In genomic region chr14:52012553-52012952, GRCm38 (mm10) we compare ENCODE assay signal across 12 mouse cellular contexts. TPM values are rescaled to one million over a fixed set of nuclear protein-coding genes. Genes with fewer than 3 reads are reported as not detected.
DNase-seq lines count a peak whose midpoint lies in the region; ATAC-seq lines count a peak whose summit lies in the region.
"Had no signal": no experiment of that assay in that cellular context is flagged by ENCODE, and none has a peak within 500 bp of the region (broad histone marks: within the 10 kb centered on the region; RNA-seq: fewer than 3 reads in every experiment).

No protein-coding gene starts in this region.

- H3K4me3 ChIP-seq in intestine, embryonic 14.5 days (ENCODE audit: low read depth, low read length), result no peak overlapping the region
- H3K4me3 ChIP-seq in intestine, embryonic 16.5 days (ENCODE audit: low read length), result no peak overlapping the region
- peak overlapping the region; percentile 80 for H3K4me3 ChIP-seq in embryonic facial prominence, embryonic 10.5 days
- peak overlapping the region; percentile 67; the same call in 1 of the 2 replicates for H3K4me3 ChIP-seq in forebrain, embryonic 15.5 days
- H3K4me3 ChIP-seq in midbrain, embryonic 11.5 days (ENCODE audit: low read depth, low read length), result peak overlapping the region; percentile 80
- H3K4me3 ChIP-seq in heart, embryonic 11.5 days (ENCODE audit: low read depth, low read length), result no peak overlapping the region

- peak overlapping the region; percentile 11; the same call in 1 of the 2 replicates for H3K27ac ChIP-seq in intestine, embryonic 14.5 days (ENCODE audit: low read depth)
- H3K27ac ChIP-seq in intestine, embryonic 16.5 days (ENCODE audit: low read length), result no peak overlapping the region
- H3K27ac ChIP-seq in embryonic facial prominence, embryonic 10.5 days (replicated peaks), result peak overlapping the region; percentile 99
- H3K27ac ChIP-seq in forebrain, embryonic 15.5 days (replicated peaks), result peak overlapping the region; percentile 95
- peak overlapping the region; percentile 100 for H3K27ac ChIP-seq in midbrain, embryonic 11.5 days (ENCODE audit: low read depth, low read length)
- no peak overlapping the region for H3K27ac ChIP-seq in heart, embryonic 11.5 days (ENCODE audit: low read depth, low read length)

- no peak overlapping the region for H3K4me2 ChIP-seq in intestine, embryonic 14.5 days (ENCODE audit: low read length)
- H3K4me2 ChIP-seq in intestine, embryonic 16.5 days (ENCODE audit: low read depth, low read length), result no peak overlapping the region
- H3K4me2 ChIP-seq in forebrain, embryonic 15.5 days (replicated peaks), result peak overlapping the region; percentile 46
- H3K4me2 ChIP-seq in midbrain, embryonic 11.5 days, result peak overlapping the region; percentile 85
- no peak overlapping the region for H3K4me2 ChIP-seq in heart, embryonic 11.5 days

- H3K27me3 ChIP-seq in intestine, embryonic 14.5 days (replicated peaks; ENCODE audit: control insufficient read depth, insufficient read depth, low read length), result no peaks in the 10 kb centered on the region
- H3K27me3 ChIP-seq in intestine, embryonic 16.5 days (replicated peaks; ENCODE audit: control insufficient read depth, insufficient read depth, low read length), result no peaks in the 10 kb centered on the region
- H3K27me3 ChIP-seq in embryonic facial prominence, embryonic 10.5 days (replicated peaks; ENCODE audit: low read depth, poor library complexity, severe bottlenecking), result no peaks in the 10 kb centered on the region
- no peaks in the 10 kb centered on the region for H3K27me3 ChIP-seq in forebrain, embryonic 15.5 days
- no peaks in the 10 kb centered on the region for H3K27me3 ChIP-seq in midbrain, embryonic 11.5 days (ENCODE audit: control insufficient read depth, insufficient read depth, low read length)
- H3K27me3 ChIP-seq in heart, embryonic 11.5 days (ENCODE audit: control insufficient read depth, insufficient read depth, low read length), result no peaks in the 10 kb centered on the region

- no peaks in the 10 kb centered on the region for H3K9me3 ChIP-seq in intestine, embryonic 14.5 days (ENCODE audit: control insufficient read depth, low read length)
- H3K9me3 ChIP-seq in intestine, embryonic 16.5 days (ENCODE audit: control insufficient read depth, low read length), result no peaks in the 10 kb centered on the region
- H3K9me3 ChIP-seq in embryonic facial prominence, embryonic 10.5 days, result no peaks in the 10 kb centered on the region
- H3K9me3 ChIP-seq in forebrain, embryonic 15.5 days, result no peaks in the 10 kb centered on the region
- H3K9me3 ChIP-seq in midbrain, embryonic 11.5 days (ENCODE audit: control insufficient read depth, low read length), result no peaks in the 10 kb centered on the region
- no peaks in the 10 kb centered on the region for H3K9me3 ChIP-seq in heart, embryonic 11.5 days (replicated peaks; ENCODE audit: control insufficient read depth, low read length)

- peaks cover 14% of the 10 kb centered on the region for H3K36me3 ChIP-seq in intestine, embryonic 14.5 days (ENCODE audit: control insufficient read depth, insufficient read depth, low read length)
- H3K36me3 ChIP-seq in intestine, embryonic 16.5 days (ENCODE audit: control insufficient read depth, insufficient read depth, low read length), result peaks cover 4% of the 10 kb centered on the region; the same call in 1 of the 2 replicates
- H3K36me3 ChIP-seq in embryonic facial prominence, embryonic 10.5 days (replicated peaks), result peaks cover 20% of the 10 kb centered on the region
- H3K36me3 ChIP-seq in forebrain, embryonic 15.5 days, result peaks cover 8% of the 10 kb centered on the region; the same call in 1 of the 2 replicates
- peaks cover 13% of the 10 kb centered on the region for H3K36me3 ChIP-seq in midbrain, embryonic 11.5 days (ENCODE audit: control insufficient read depth, insufficient read depth, low read length)
- peaks cover 14% of the 10 kb centered on the region for H3K36me3 ChIP-seq in heart, embryonic 11.5 days (ENCODE audit: control insufficient read depth, insufficient read depth, low read length)

- ATAC-seq in intestine, embryonic 14.5 days (replicated peaks; ENCODE audit: low FRiP score, low TSS enrichment, low read depth), result no peak
- no peak for ATAC-seq in intestine, embryonic 16.5 days
- no peak for ATAC-seq in forebrain, embryonic 15.5 days (replicated peaks)
- no peak for ATAC-seq in midbrain, embryonic 11.5 days (ENCODE audit: low FRiP score)
- ATAC-seq in heart, embryonic 11.5 days (replicated peaks; ENCODE audit: insufficient number of reproducible peaks, low FRiP score, low TSS enrichment), result no peak

- WGBS in intestine, embryonic 14.5 days, result 71% methylated on average over 5 of the region's 5 CpGs
- 70% methylated on average over 5 of the region's 5 CpGs for WGBS in intestine, embryonic 16.5 days
- 64% methylated on average over 5 of the region's 5 CpGs for WGBS in embryonic facial prominence, embryonic 10.5 days
- WGBS in forebrain, embryonic 15.5 days, result 17% methylated on average over 5 of the region's 5 CpGs
- 45% methylated on average over 5 of the region's 5 CpGs for WGBS in midbrain, embryonic 11.5 days
- 87% methylated on average over 5 of the region's 5 CpGs for WGBS in heart, embryonic 11.5 days (ENCODE audit: insufficient replicate concordance)

- H3K4me1 ChIP-seq in intestine, embryonic 14.5 days (replicated peaks; ENCODE audit: control insufficient read depth, insufficient read depth, low read length), result peaks cover 44% of the 10 kb centered on the region
- H3K4me1 ChIP-seq in intestine, embryonic 16.5 days (ENCODE audit: control insufficient read depth, insufficient read depth, low read length), result peaks cover 39% of the 10 kb centered on the region
- H3K4me1 ChIP-seq in embryonic facial prominence, embryonic 10.5 days, result peaks cover 83% of the 10 kb centered on the region
- peaks cover 70% of the 10 kb centered on the region for H3K4me1 ChIP-seq in forebrain, embryonic 15.5 days
- H3K4me1 ChIP-seq in midbrain, embryonic 11.5 days (ENCODE audit: control insufficient read depth, insufficient read depth, low read length), result peaks cover 59% of the 10 kb centered on the region
- peaks cover 50% of the 10 kb centered on the region for H3K4me1 ChIP-seq in heart, embryonic 11.5 days (ENCODE audit: control insufficient read depth, insufficient read depth, low read length)

- H3K9ac ChIP-seq in intestine, embryonic 14.5 days (ENCODE audit: low read length), result no peak overlapping the region
- H3K9ac ChIP-seq in intestine, embryonic 16.5 days (ENCODE audit: low read depth, low read length), result no peak overlapping the region
- 0 out of 2 replicates have a peak overlapping the region, but pooled peaks have one; percentile 64 for H3K9ac ChIP-seq in forebrain, embryonic 15.5 days (replicated peaks)
- H3K9ac ChIP-seq in midbrain, embryonic 11.5 days (ENCODE audit: low read length), result peak overlapping the region; percentile 98
- no peak overlapping the region for H3K9ac ChIP-seq in heart, embryonic 11.5 days (ENCODE audit: low read depth, low read length)

- intact Hi-C loops in left cerebral cortex, postnatal 36 days (cut with DNase I), result loop anchor here (5.0 kb wide), 2 partner anchors 100 to 130 kb away; partner anchors contain the start of genes Mettl17 and Ndrg2

- no peak for DNase-seq in intestine, embryonic 14.5 days (ENCODE audit: low spot score)
- DNase-seq in embryonic facial prominence, embryonic 10.5 days (ENCODE audit: low spot score), result no peak
- peak; percentile 89 for DNase-seq in midbrain, embryonic 11.5 days (ENCODE audit: low spot score, missing footprints)
- DNase-seq in left cerebral cortex, postnatal 36 days (ENCODE audit: low spot score in 2 of 2), result no peak
- DNase-seq in thymus, postnatal 0 days (ENCODE audit: low spot score), result no peak
- DNase-seq: heart, adult 11 months; lung, adult 18-20 months had no signal

RNA-seq across cellular contexts. Expression of gene Tmem253, which starts 2.9 kb away (rescaled TPM):
- polyA plus RNA-seq in intestine, embryonic 14.5 days (2014; fragmentation: Nextera tagmentation; extraction: Ambion mirVana), result 6.8 and 8.5 TPM in 2 replicates
- polyA plus RNA-seq in intestine, embryonic 16.5 days (2015; fragmentation: Nextera tagmentation; extraction: Ambion mirVana), result 99.0 and 118 TPM in 2 replicates
- polyA plus RNA-seq in embryonic facial prominence, embryonic 10.5 days (2016; fragmentation: Nextera tagmentation; extraction: Ambion mirVana), result 0.65 and 0.72 TPM in 2 replicates
- 0.28 and 0.64 TPM in 2 replicates for polyA plus RNA-seq in forebrain, embryonic 15.5 days (2015; fragmentation: Nextera tagmentation; extraction: Ambion mirVana)
- 1.0 and 1.5 TPM in 2 replicates for polyA plus RNA-seq in midbrain, embryonic 11.5 days (2014; fragmentation: Nextera tagmentation; extraction: Ambion mirVana)
- under 1 TPM in 1 of 2 experiments, not detected in 1; 0.72 TPM for total RNA-seq in left cerebral cortex, postnatal 36 days (2021)
- polyA plus RNA-seq in thymus, postnatal 0 days (2015; fragmentation: Nextera tagmentation; extraction: Ambion mirVana), result 0.90 and 1.5 TPM in 2 replicates
- 0.48 and 1.0 TPM in 2 replicates for polyA plus RNA-seq in heart, embryonic 11.5 days (2014; fragmentation: Nextera tagmentation; extraction: Ambion mirVana)
- total RNA-seq: neutrophil, adult 5-6 weeks had no signal

RNA-seq across cellular contexts. Expression of gene Zfp219, which starts 8.0 kb away (rescaled TPM):
- 31.9 and 34.0 TPM in 2 replicates for polyA plus RNA-seq in intestine, embryonic 14.5 days (2014; fragmentation: Nextera tagmentation; extraction: Ambion mirVana)
- 19.7 and 20.5 TPM in 2 replicates for polyA plus RNA-seq in intestine, embryonic 16.5 days (2015; fragmentation: Nextera tagmentation; extraction: Ambion mirVana)
- 57.5 and 63.2 TPM in 2 replicates for polyA plus RNA-seq in embryonic facial prominence, embryonic 10.5 days (2016; fragmentation: Nextera tagmentation; extraction: Ambion mirVana)
- 43.3 and 48.9 TPM in 2 replicates for polyA plus RNA-seq in forebrain, embryonic 15.5 days (2015; fragmentation: Nextera tagmentation; extraction: Ambion mirVana)
- polyA plus RNA-seq in midbrain, embryonic 11.5 days (2014; fragmentation: Nextera tagmentation; extraction: Ambion mirVana), result 91.9 and 110 TPM in 2 replicates
- total RNA-seq in left cerebral cortex, postnatal 36 days (2021), result 10 to 100 TPM; 30.1 to 39.7 TPM
- polyA plus RNA-seq in thymus, postnatal 0 days (2015; fragmentation: Nextera tagmentation; extraction: Ambion mirVana), result 40.7 and 44.5 TPM in 2 replicates
- 22.0 and 22.8 TPM in 2 replicates for polyA plus RNA-seq in heart, embryonic 11.5 days (2014; fragmentation: Nextera tagmentation; extraction: Ambion mirVana)

RNA-seq across cellular contexts. Expression of gene Arhgef40, which starts 28.0 kb away (rescaled TPM):
- polyA plus RNA-seq in intestine, embryonic 14.5 days (2014; fragmentation: Nextera tagmentation; extraction: Ambion mirVana), result 80.8 and 86.3 TPM in 2 replicates
- 52.0 and 53.0 TPM in 2 replicates for polyA plus RNA-seq in intestine, embryonic 16.5 days (2015; fragmentation: Nextera tagmentation; extraction: Ambion mirVana)
- polyA plus RNA-seq in embryonic facial prominence, embryonic 10.5 days (2016; fragmentation: Nextera tagmentation; extraction: Ambion mirVana), result 151 and 163 TPM in 2 replicates
- 65.7 and 69.8 TPM in 2 replicates for polyA plus RNA-seq in forebrain, embryonic 15.5 days (2015; fragmentation: Nextera tagmentation; extraction: Ambion mirVana)
- polyA plus RNA-seq in midbrain, embryonic 11.5 days (2014; fragmentation: Nextera tagmentation; extraction: Ambion mirVana), result 50.4 and 52.8 TPM in 2 replicates
- 10 to 100 TPM; 24.9 to 31.6 TPM for total RNA-seq in left cerebral cortex, postnatal 36 days (2021)
- 26.9 and 27.0 TPM in 2 replicates for polyA plus RNA-seq in thymus, postnatal 0 days (2015; fragmentation: Nextera tagmentation; extraction: Ambion mirVana)
- 57.5 and 58.3 TPM in 2 replicates for polyA plus RNA-seq in heart, embryonic 11.5 days (2014; fragmentation: Nextera tagmentation; extraction: Ambion mirVana)

RNA-seq across cellular contexts. Expression of gene Olfr221, which starts 29.7 kb away (rescaled TPM):
- not detected in 2 replicates for polyA plus RNA-seq in intestine, embryonic 14.5 days (2014; fragmentation: Nextera tagmentation; extraction: Ambion mirVana)
- not detected in 2 replicates for polyA plus RNA-seq in intestine, embryonic 16.5 days (2015; fragmentation: Nextera tagmentation; extraction: Ambion mirVana)
- polyA plus RNA-seq in embryonic facial prominence, embryonic 10.5 days (2016; fragmentation: Nextera tagmentation; extraction: Ambion mirVana), result not detected in 2 replicates
- not detected in 2 replicates for polyA plus RNA-seq in forebrain, embryonic 15.5 days (2015; fragmentation: Nextera tagmentation; extraction: Ambion mirVana)
- not detected in 2 replicates for polyA plus RNA-seq in midbrain, embryonic 11.5 days (2014; fragmentation: Nextera tagmentation; extraction: Ambion mirVana)
- not detected for total RNA-seq in left cerebral cortex, postnatal 36 days (2021)
- not detected in 2 replicates for polyA plus RNA-seq in thymus, postnatal 0 days (2015; fragmentation: Nextera tagmentation; extraction: Ambion mirVana)
- not detected in 2 replicates for polyA plus RNA-seq in heart, embryonic 11.5 days (2014; fragmentation: Nextera tagmentation; extraction: Ambion mirVana)
- total RNA-seq: neutrophil, adult 5-6 weeks had no signal
- polyA plus RNA-seq: large intestine, adult 2 months had no signal

Comparison
In these comparisons a context has a peak if more than half of its experiments do, and no peak if none do; other contexts are left out.
1. H3K27ac ChIP-seq: peak in intestine, embryonic 14.5 days (single experiment), embryonic facial prominence, embryonic 10.5 days (single experiment), forebrain, embryonic 15.5 days (single experiment) and midbrain, embryonic 11.5 days (single experiment); none in intestine, embryonic 16.5 days (single experiment) and heart, embryonic 11.5 days (single experiment).
2. RNA of gene Tmem253, which starts 2.9 kb away (polyA plus RNA-seq): 99.0 to 118 TPM in intestine, embryonic 16.5 days; 6.8 to 8.5 TPM in intestine, embryonic 14.5 days, 1.0 to 1.5 TPM in midbrain, embryonic 11.5 days, 0.90 to 1.5 TPM in thymus, postnatal 0 days, 0.48 to 1.0 TPM in heart, embryonic 11.5 days, 0.65 to 0.72 TPM in embryonic facial prominence, embryonic 10.5 days and 0.28 to 0.64 TPM in forebrain, embryonic 15.5 days; every median in the first group is over 10 times any median in the second.
3. H3K4me2 ChIP-seq: peak in forebrain, embryonic 15.5 days (single experiment) and midbrain, embryonic 11.5 days (single experiment); none in intestine, embryonic 14.5 days (single experiment), intestine, embryonic 16.5 days (single experiment) and heart, embryonic 11.5 days (single experiment).
4. H3K4me3 ChIP-seq: peak in embryonic facial prominence, embryonic 10.5 days (single experiment), forebrain, embryonic 15.5 days (single experiment) and midbrain, embryonic 11.5 days (single experiment); none in intestine, embryonic 14.5 days (single experiment), intestine, embryonic 16.5 days (single experiment) and heart, embryonic 11.5 days (single experiment).
5. H3K9ac ChIP-seq: peak in forebrain, embryonic 15.5 days (single experiment) and midbrain, embryonic 11.5 days (single experiment); none in intestine, embryonic 14.5 days (single experiment), intestine, embryonic 16.5 days (single experiment) and heart, embryonic 11.5 days (single experiment).